Mouse (Mus musculus): ENCODE results near the gene Ugt1a6b.
"Not testable (repeated sequence)": the region's sequence is repeated elsewhere in the genome, so short reads cannot be mapped to it uniquely, and the experiment has no call there.

Ugt1a6b gene

GRCm38 (mm10) chr1:88103019-88103418 lies at the start of gene Ugt1a6b:
Gene Ugt1a6b (plus strand): TSS chr1:88103252.
- peak in 1 of 2 experiments; percentile 52 for DNase-seq (ENCODE audit: inconsistent age in 2 of 2, low spot score in 1 of 2)

DNA sequence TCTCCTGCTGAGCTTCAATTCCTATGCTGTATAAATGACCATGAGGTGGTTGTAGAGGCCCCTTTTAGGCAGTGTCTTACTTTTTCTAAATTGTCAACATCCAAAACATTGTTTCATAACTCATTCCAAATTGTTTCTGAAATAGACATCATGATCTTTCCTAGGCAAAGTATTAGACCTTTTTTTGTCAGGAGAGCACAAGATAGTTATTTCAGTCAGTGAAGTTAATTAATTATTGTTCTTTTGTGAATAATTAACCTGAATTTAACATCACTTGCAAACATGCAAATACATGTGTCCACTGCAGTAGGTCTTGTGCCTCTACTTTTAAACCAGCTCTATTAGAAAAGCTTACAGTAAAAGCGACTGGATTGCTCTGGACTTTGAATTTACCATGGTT lies 48.0 kb upstream of the Ugt1a6b start, which contains the start of gene Ugt1a10:
Gene Ugt1a10 (plus strand): TSS at position 301 of the 400 bp plus-strand sequence.
- no peak for DNase-seq (ENCODE audit: inconsistent age in 2 of 2, low spot score in 1 of 2)

GRCm38 (mm10) chr1:88066472-88067102 lies 36.5 kb upstream of the Ugt1a6b start:
- not testable (repeated sequence) for DNase-seq (ENCODE audit: inconsistent age in 2 of 2, low spot score in 1 of 2)

- no peak for DNase-seq (ENCODE audit: inconsistent age in 2 of 2, low spot score in 1 of 2)
Observed at GRCm38 (mm10) chr1:88070495-88070894, 32.6 kb upstream of the Ugt1a6b start, which contains the start of gene Ugt1a9. Gene Ugt1a9 (plus strand): TSS chr1:88070800.

DNA sequence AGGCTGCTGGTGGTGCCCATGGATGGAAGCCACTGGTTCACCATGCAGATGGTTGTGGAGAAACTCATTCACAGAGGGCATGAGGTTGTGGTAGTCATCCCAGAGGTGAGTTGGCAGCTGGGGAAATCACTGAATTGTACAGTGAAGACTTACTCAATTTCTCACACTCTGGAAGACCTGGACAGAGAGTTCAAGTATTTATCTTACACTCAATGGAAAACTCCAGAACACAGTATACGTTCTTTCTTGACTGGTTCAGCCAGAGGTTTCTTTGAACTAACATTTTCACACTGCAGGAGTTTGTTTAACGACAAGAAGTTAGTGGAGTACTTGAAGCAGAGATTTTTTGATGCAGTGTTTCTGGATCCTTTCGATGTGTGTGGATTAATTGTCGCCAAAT lies 32.1 kb upstream of the Ugt1a6b start:
- no peak for DNase-seq (ENCODE audit: inconsistent age in 2 of 2, low spot score in 1 of 2)

DNA sequence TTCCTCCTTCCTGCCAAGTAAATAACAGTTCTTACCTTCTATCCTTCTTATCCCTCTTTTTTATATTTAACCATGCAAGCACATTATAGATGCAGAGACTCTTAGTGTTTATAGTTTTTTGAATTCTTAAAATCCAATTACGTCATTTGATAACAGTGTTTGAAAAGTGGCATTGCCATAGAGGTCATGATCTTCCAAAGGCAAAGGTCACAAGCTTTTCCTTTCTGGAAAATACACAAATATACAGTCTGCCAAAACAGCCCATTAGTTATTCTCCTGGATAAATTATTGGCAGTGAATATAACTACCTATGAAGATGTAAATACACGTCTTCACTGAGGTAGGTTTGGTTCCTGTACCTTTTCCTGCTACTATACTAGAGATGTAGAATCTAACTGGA lies 28.6 kb upstream of the Ugt1a6b start:
- no peak for DNase-seq (ENCODE audit: inconsistent age in 2 of 2, low spot score in 1 of 2)

GRCm38 (mm10) chr1:88077128-88077527 lies 25.9 kb upstream of the Ugt1a6b start:
- no peak for DNase-seq (ENCODE audit: inconsistent age in 2 of 2, low spot score in 1 of 2)

- no peak for DNase-seq (ENCODE audit: inconsistent age in 2 of 2, low spot score in 1 of 2)
Observed at GRCm38 (mm10) chr1:88081670-88082069, 21.4 kb upstream of the Ugt1a6b start.

DNA sequence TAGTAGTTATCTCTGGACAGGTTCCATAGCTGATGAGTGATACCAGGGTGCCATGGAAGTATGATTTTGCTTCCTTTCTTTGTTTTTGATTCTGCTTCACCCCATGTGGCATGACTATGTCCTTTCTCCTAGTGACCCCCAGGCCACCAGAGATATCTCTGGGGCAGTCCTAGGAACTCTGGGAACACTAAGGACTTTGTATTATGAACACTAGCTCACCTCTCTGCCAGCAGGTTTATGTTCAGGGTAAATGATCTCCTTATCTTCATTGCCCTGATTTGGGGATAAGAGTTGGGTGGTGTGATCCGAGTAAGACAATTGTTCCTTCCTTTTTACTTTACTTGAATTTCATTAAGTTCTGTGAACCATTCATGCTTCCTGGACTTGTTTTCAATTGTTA lies 16.9 kb upstream of the Ugt1a6b start:
- no peak for DNase-seq (ENCODE audit: inconsistent age in 2 of 2, low spot score in 1 of 2)

DNA sequence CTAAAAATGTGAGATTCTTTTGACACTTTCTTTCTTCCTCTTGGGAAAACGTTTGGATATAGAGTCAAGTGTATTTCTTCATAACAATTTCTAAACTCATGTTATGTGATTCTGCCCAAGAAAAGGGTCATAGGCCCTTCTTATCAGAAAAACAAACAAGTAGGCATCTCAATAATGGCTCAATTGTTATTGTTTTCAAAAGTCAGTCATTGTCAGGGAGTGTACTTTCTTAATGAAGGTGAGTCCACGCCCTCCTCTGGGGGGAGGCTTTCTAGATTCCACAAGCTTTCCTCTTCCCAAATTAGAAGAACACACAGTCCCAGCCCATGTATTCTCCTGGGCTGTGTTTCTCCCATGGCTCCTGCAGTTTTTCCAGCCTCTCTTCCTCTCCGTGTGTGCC lies 15.5 kb upstream of the Ugt1a6b start, which contains the start of gene Ugt1a8:
Gene Ugt1a8 (plus strand): TSS at position 301 of the 400 bp plus-strand sequence.
- DNase-seq (ENCODE audit: inconsistent age in 2 of 2, low spot score in 1 of 2) = no peak

DNA sequence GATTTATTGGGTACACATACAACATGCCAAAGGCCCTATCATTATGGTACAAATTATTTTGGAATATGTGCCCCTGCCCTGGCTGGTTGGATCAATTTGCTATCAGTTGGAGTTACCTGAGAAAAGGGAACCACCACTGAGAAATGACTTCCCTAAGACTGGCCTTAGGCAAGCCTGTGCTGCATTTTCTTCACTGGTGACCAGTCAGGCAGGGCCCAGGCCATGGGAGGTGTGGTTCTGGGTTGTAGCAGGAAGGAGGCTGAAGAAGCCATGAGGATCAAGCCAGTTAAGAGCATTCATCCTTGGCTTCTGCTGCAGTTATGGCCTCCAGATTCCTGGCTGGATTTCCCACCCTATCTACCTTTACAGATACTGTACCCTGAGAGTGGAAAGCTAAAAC lies 10.7 kb upstream of the Ugt1a6b start:
- DNase-seq (ENCODE audit: inconsistent age in 2 of 2, low spot score in 1 of 2) = no peak

DNA sequence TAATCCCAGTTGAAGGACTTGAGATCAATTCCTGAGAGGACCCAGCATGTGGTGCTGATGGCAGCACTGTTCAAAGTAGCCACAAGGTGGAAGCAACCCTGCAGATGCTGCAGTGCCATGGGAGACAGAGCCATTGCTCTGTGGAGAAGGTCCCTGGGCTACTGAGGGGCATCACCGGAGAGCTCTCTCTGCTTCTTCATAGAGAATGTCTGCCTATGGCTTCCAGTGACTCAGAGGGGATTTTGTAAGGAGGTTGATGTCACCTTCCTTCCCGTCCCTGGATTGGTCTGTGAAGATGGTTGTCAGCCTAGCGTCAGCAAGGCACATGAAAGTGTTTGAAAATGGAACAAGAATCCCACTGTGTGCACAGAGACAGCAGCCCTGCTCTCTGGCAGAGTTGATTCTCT lies 8.8 kb upstream of the Ugt1a6b start:
- DNase-seq (ENCODE audit: inconsistent age in 2 of 2, low spot score in 1 of 2) = peak in 1 of 2 experiments; percentile 46

GRCm38 (mm10) chr1:88094941-88095492 lies 8.0 kb upstream of the Ugt1a6b start, which contains the start of gene Ugt1a7c:
Gene Ugt1a7c (plus strand): TSS chr1:88095062.
- DNase-seq (ENCODE audit: inconsistent age in 2 of 2, low spot score in 1 of 2) = peak in 1 of 2 experiments; percentile 38

DNA sequence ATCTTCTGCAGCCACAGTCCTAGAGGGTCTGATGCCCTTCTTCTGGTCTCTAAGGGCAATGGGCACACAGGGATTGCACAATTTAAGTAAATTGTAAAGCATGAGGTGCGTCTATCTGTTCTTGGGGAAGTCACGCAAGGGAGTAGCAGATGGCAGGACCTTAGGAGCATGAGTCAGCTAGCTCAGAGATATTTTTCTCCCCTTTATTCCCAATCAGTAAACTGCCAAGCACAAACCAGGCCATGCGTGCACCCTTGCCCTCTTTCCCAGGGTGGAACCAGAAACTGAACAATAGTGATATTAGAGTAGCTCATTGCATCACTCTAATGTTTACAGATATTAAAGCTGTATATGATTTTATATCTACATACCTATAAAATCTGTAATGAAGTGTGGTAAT lies 4.5 kb upstream of the Ugt1a6b start:
- DNase-seq (ENCODE audit: inconsistent age in 2 of 2, low spot score in 1 of 2) = not testable (repeated sequence)

DNA sequence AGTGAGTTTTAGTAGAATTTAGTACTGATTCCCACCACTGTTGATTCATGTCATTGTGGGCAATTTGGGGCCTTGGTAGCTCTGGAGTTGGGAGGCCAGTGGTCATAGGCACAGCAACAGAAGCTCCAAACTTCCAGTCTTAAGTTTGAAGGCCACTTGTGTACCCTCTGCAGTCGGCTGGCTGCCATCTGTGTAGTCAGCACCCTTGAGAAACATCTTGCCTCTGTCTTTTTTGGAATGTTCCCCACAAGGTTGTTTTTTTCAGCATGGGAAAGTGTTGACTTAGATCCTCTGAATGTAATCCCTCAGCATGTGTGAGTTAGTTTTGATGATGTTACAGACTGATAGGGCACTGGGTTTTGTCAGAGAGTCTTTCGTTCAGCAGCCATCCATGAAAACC lies 3.4 kb upstream of the Ugt1a6b start:
- peak in 1 of 2 experiments; percentile 55 for DNase-seq (ENCODE audit: inconsistent age in 2 of 2, low spot score in 1 of 2)

DNA sequence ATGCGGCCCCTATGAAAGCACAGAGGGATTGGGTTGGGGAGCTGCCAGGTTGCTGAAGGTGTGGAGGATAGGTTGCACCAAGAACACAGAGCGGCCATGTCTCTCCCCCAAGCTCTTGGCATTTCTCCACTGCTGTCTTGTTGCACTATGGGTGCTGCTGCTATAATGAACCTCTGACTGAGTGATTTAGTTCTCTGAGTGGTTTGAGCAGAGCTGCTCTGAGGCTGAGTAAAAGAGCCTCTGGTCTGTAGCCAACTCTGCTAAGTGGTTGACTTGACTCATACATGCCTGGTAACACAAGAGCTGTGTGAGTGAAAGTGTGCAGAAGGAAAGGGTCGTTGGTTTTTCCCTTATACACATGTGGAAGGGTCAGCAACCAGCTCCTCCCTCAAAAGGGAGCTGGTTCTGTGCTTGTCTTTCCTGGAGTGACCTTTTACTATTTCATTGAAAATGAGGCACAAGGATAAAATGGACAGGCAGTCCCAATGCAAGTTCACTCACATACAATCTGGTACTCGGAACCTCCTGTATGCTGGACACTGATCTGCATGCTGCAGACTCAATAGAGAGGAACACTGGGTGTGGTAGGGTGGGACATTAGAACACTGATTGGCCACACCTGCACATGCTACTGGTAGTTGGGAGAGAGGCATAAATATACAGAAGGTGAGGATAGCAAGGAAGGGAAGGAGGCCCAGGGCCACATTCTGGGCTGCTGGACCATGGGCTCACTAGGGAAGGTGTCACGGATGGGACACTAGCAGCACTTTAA lies 831 bp downstream of the Ugt1a6b start:
- not testable (repeated sequence) for DNase-seq (ENCODE audit: inconsistent age in 2 of 2, low spot score in 1 of 2)

DNA sequence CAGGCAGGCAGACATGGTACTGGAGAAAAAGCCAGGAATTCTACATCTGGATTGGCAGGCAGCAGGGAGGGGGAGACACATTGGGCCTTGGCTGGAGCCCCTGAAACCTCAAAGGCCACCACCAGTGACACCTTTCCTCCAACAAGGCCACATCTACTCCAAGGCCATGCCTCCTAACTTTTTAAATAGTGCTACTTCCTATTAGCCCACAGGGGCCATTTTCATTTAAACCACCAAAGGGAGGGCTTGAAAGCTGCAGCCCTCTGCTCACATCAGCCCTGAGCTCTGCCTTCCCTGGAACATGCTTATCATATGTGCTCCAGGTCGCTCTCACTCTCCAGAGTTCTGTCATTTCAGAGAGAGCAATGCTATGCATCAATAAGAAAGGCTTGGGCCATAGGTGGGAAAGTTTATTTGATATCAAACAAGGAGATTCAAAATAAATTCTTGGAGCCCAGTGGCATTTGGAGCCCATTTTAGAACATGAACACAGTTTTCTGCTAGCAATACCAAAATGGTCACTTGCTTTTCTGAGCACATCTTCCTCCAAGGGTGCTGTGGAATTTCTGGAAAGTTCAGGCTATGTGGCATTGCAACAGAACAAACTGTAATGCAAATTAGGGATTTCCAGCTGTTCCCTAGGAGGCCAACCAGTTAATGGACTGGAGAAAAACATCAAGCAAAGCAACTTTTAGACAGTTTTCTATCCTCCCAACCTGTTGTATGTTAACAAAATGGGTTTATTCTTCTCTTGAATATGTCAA lies 1.8 kb downstream of the Ugt1a6b start:
- DNase-seq (ENCODE audit: inconsistent age in 2 of 2, low spot score in 1 of 2) = no peak

- no peak for DNase-seq (ENCODE audit: inconsistent age in 2 of 2, low spot score in 1 of 2)
Observed at GRCm38 (mm10) chr1:88105656-88106055, 2.6 kb downstream of the Ugt1a6b start.

DNA sequence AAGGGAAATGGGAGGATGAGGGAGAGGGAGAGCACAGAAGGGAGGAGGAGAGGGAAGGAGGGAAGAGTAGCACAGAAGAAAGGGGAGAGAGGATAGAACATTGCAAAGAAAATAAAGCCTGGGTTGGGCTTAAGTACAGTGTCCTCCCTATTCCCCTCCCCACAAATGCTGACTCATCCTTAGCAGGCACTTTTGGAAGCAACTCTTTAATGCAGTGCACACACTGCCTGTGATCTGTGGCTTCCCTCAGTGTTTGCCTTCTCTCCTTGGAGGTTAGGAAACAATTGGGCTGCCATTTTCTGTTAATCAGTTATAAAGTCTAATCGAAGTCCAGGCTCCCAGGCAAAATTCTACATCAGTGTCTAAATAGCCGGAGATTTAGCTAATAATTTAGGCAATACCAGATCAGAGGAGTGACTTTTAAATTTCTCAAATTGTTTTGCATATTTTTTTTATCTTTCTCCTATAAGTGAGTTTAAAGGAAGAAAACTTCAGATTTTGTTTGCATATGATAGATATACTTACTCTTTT lies 6.0 kb downstream of the Ugt1a6b start:
- not testable (repeated sequence) for DNase-seq (ENCODE audit: inconsistent age in 2 of 2, low spot score in 1 of 2)

- not testable (repeated sequence) for DNase-seq (ENCODE audit: inconsistent age in 2 of 2, low spot score in 1 of 2)
Observed at GRCm38 (mm10) chr1:88109604-88110003, 6.6 kb downstream of the Ugt1a6b start.

DNA sequence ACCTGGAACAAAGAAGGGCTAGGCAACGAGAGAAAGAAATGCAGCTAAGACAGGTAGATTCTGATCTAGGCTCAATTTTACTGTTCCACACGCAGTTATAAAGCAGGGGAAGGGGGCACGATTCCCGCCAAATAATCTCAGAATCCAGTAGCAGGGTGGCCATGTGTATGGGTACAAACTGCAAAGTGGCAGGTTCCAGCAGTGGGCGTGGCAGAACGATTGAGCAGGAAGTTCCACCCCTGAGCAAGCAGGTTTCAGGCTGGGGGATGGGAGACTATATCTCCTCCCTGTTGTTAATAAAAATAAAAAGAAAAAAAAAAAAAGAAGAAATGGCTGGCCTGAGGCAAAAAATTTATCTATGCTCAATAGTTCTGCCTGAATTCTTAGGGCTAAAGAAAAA lies 9.7 kb downstream of the Ugt1a6b start:
- DNase-seq (ENCODE audit: inconsistent age in 2 of 2, low spot score in 1 of 2) = not testable (repeated sequence)

Measured in adrenal gland, adult (tissue).